Mouse (Mus musculus): ENCODE measurements at regions not wholly inside any gene's neighbourhood (a gene's known extent, or its start where the extent isn't known, plus 50 kb on each side); places are given as distances from the start of the nearest gene placed in this dataset.

DNA sequence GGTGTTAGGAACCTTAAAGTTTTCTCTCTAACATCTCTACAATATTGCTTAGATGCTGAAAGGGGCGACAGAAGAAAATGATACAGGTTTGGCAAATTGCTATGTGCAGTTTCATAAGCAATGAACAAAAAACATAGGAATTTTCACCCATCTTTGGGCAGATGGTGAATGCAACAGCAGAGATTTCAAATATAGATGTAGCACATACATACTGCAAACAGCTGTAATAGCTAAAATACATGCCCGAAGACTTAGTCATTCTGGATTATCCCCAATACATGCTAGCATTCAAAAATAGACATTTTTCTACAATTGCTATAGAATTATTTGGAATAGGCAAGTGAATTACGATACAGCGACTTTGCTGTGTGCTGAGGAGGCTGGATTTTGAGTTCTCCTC is 544.1 kb downstream of the D3Ertd751e start:
- no peak for DNase-seq (ENCODE audit: low spot score)

DNA sequence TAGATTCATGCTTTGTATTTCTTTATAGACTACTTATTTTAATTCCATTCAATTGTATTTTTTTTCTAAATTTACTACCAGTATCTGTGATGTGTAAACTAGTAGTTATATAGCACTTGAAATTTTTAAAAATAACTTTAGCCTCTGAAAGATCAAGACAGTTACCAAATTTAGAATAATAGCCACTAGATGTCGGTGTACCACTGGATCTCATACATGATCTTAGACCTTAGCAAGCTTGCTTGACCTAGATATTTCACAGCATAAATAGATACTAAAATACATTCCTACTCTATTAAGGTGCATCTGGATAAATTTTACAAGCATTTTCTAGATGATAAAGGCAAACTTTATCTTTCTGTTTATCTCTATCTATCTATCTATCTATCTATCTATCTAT is 570.0 kb downstream of the D3Ertd751e start:
- DNase-seq (ENCODE audit: low spot score): peak; percentile 5

DNA sequence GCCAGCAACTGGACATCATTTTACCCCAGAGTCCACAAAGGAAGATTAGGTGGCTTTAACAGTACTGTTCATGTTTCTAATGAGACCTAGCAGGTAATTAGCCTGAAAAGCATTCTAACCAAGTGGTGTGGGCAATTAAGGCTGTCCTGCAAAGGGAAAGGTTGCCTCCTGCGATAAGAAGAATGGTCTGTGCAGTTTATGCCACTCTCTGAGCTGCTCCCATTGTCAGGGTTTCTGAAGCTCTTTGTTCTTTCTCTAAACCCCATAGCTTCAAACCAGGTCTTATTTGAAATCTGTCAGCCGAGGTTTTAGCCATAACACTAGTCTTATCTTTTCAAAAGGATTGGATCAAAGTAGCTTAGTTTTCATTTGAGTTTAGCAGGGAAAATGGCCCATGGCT is 585.3 kb downstream of the D3Ertd751e start:
- no peak for DNase-seq (ENCODE audit: low spot score)

DNA sequence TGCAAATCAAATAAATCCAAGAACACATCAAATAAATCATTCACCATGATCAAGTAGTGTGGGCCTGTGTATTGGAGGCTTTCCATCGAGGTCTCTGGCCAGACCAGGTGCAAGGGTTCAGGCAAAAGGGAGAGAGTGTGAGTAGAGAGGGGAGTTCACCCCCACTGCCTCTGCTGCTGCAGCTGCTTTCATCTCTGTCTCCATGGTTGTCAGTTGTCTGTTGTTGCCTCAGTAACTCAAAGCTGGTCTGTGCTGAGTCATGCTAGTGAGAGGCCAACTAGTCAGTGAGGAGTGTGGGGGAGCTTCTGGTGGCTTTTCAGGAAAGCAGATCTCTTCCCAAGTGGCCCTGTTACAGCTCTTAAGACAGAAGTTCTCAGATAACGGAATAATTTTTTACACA is 600.4 kb downstream of the D3Ertd751e start:
- peak; percentile 14 for DNase-seq (ENCODE audit: low spot score)

DNA sequence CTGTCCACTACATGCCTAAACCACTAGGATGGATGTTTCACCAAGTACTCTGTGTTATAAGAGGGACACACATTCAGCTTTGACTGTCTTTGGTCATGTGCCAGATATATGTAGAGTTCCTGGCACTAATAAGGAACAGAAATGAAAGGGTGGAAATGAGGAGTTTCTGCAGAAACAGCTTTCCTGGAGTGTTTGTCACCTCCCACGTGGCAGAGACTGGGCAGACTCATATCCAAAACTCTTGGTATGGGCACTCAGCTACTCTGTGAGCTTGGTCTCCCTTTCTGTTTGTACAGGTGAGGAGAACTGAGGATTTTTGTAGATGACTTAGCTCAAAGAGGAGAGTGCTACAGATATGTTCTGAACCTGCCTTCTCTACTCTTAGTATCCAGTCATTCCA is 634.4 kb downstream of the D3Ertd751e start:
- no peak for DNase-seq (ENCODE audit: low spot score)

DNA sequence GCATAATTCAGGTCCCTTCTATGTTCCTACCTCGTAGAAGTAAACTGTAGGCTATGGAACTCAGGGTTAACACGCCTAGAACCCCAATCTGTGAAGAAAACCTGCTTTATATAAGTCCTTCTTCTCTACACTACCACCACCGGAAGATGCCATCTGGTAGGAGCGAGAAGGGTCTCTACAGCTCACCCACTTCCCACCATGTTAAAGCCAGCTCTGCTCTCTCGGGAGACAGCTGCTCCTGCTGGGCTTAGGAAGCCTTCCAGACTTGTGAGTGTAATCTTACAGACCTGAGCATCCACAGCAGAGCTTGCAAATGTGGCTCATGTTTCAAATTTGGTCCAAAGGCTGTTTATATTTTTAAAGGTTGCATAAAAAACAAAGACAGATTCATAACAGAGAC is 639.7 kb downstream of the D3Ertd751e start:
- no peak for DNase-seq (ENCODE audit: low spot score)

DNA sequence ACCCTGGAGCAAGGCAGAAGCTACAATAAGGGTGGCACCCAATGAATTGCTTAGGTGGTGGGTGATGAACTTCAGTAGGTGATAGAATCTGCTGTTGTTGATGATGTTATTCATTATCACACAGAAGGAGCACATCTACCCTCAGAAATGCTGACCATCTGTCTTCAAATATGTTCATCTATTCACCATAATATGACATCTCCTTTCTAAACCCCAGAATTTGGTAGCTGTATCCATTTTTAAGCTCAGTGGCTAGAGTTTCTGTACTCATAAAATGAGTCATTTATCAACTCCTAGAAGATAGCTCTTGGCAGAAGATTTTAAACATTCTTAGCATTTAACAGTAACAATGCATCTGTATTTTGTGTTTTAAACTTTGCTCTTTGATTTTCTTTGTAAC is 660.3 kb downstream of the D3Ertd751e start:
- DNase-seq (ENCODE audit: low spot score): no peak

DNA sequence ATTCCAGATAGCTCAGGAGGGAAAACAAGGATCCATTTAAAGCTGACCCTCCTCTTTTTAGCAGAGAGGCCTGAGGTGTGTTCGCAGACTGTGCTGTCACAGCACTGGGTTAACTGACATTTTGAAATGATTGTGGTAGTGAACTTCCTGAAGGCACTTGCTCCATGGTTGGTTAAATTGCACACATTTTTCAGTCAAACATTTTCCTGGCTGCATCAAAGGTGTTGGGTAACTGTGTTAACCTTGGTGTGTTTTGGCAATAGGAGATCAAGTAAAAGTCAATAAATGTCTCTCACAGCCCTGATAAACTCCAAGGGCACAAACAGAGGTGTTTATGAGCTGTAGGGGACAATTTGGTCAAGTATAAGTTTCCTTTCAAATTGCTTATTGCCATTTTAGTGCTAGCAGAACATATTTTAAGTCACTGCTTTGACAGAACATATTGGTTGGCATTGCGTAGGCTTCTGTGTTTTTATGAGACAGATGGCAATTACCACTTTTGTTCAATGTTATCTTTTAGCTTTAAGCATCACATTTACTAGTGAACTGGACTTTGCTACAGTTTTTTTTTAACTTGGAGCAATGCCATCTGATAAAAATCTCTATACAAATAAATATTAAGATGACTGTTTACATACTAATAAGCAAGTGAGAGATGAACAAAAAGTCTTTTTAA is 666.7 kb downstream of the D3Ertd751e start:
- no peak for DNase-seq (ENCODE audit: low spot score)

DNA sequence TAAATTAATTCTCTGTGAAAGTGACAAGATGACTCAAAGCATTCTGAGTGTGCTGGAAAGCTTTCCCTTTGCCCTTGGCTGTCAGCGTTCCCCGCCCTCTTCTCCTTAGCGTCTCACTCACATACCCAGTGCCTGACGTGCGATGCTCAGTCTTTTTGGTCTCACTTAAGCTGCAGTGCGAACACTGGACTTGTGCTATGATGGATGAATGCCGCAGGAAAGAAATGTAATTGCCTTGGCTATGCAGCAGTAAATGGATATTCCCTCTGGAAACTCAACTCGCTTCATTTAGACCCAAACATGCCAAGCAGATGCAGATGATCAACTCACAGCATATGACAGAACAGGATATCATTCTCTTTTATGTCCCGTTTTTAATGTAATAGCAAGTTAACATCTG is 685.0 kb downstream of the D3Ertd751e start:
- peak; percentile 2 for DNase-seq (ENCODE audit: low spot score)

DNA sequence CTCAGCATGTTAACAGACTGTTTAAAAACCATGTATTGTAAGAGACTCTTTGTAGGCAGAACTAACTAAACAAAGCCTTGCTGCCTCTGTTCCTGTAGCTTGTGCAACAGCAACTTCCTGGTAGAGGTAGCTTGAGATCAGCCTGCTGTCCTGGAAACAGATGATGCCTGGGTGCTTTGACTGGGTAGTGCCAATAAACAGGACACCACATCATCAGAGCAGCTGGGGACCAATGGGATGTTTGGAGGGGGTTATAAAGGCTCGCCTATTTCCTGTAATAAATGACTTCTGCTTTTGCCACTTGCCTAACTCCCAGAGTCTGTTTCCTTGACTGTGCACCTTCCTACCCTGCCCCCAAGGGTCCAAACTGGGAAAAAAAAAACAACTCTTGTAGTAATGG is 707.2 kb downstream of the D3Ertd751e start:
- DNase-seq (ENCODE audit: low spot score): no peak

DNA sequence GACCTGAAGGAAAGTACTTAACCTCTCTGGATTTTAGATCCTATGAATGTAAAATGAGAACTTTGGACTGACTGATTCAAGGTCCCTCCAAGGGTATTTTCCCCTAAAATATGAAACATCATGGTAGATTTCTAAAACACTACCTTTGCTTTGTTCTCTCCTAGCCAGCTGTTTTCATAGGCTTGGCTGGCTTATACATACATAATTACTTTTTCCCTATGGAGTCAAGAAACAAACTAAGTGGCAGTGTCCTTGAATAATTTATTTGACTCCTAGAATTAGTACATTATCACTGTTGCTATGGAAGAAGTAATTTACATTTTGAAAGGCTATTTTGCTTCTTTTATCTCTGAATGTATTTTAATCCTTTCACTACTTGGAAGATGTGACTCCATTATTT is 721.9 kb downstream of the D3Ertd751e start:
- no peak for DNase-seq (ENCODE audit: low spot score)

DNA sequence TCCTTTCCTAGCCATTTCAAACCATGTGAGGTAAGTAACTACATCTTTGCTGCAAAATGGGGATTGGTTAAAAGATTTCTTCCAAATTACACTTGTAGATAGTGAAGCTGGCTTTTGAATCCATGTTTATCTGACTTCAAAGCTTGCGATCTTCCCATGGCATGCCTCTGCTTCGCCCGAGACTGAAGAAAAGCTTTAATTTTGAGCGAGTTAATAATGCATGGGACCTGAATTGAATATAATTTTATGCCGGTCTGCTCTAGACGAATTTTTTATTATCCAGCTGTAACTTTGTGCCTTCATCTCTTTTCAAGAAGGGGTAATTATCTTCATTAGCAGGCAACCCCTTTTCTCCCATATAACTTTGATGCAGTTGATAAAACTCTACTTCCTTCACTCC is 724.7 kb downstream of the D3Ertd751e start:
- no peak for DNase-seq (ENCODE audit: low spot score)

DNA sequence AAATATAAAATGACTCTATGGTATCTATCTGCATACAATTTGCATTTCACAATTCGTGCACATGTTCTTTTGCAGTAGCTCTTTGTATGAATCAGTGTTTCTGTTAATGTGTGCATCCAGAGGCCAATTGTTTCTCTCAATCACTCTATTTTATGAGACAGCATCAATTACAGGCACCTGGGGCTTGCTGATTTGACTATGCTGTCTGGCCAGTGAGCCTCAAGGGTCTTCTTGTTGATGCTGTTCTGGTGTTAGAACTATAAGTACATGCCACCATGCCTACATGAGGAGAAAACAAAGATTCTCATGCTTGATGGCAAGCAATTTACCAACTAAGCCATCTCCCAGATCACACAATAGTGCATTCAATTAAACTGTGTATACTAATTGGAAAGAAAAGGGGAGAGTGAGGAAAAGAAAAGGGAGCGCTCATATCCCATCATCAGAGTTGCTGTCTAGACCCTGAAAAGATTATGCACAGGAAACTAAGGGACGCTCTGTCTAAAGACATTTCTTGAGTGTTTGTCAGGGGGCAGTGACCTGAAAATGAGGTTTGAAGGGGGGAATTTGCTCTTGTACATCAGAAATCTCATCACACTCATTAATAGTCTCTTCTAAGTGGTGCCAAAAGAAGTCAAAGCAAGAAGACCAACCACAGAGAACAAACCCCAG is 772.6 kb downstream of the D3Ertd751e start:
- no peak for DNase-seq (ENCODE audit: low spot score)

DNA sequence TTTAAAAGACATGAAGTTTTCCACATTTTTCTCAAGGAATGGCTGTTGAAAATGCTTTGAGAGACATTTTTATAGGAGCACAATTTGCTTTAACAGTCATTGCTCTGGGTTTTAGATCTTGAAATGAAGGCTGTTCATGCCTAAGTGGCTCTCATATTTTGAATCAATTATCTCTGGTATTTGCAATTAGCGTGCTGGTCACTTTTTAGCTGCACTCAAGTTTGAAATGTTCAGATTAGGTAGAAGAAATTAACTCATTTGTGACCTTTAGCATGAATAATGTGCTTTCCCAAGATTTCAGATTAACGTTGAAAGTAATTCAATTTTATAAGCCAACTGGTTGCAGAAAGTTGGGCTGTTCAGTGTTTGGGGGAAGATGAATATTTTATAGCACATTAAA is 773.9 kb downstream of the D3Ertd751e start:
- DNase-seq (ENCODE audit: low spot score): no peak

DNA sequence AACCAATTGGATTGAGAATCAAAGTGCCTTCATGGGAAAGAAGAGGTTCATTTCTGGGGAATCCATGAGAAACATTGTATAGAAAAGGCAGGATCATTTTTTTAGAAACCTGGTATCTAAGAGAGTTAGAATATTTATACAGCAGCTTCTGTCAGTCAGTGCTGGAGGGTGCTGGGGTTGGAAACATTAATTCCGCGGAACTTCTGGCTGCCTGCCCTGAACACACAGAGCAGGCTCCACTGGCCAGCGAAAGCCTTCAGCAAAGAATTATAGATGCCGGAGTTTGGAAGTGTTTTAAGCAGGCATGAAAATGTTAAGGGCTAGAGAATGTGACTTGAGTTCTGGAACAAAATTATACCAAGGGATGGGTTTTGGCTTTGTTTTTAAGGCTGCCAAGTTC is 789.0 kb downstream of the D3Ertd751e start:
- DNase-seq (ENCODE audit: low spot score): no peak

DNA sequence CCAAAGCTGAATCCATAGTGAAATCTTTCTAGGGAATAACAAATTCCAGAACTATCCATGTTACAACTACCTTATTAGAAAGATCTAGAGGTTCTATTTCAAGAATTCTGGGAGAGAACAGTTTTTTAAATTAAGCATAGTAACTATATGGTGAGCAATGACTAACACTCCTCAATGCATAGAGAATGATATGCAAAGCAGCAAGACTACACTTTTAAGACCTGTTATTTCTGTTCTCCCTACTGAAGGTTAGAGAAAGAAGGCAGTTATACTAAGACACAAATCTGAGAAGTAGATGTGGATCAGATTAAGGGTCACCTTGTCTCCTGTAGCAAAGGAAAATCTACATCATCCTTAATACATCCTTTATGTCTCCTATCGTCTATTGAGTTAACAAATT is 824.3 kb downstream of the D3Ertd751e start:
- no peak for DNase-seq (ENCODE audit: low spot score)

DNA sequence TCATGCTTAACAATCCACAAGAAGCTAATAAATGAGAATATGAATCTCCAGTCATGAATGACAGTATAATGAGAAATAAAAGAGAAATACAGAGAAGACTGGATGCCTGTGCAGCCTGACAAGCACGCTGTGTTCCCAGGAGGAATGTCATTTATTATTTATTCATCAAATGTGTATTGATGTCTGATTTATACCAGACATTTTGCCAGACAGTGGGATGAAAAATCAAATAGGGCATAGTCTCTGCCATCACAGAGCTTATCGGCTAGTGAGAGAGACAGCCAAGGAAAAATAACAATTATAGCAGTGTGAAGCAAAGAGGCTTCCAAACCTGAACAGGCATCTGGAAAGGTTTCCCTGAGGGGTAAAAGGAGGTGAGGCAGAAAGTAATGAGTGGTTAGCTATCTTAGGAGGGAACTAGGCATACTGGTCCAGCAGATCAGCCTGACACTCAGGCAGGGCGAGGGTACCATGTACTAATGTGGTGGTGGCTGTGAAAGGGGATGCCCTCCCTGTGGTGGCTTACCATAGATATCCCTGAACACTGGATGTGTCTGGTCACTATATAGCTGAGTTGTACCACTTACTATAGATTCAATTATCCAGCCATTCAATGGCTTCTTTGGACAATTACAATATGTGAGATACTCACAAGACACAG is 828.1 kb downstream of the D3Ertd751e start:
- DNase-seq (ENCODE audit: low spot score): no peak

DNA sequence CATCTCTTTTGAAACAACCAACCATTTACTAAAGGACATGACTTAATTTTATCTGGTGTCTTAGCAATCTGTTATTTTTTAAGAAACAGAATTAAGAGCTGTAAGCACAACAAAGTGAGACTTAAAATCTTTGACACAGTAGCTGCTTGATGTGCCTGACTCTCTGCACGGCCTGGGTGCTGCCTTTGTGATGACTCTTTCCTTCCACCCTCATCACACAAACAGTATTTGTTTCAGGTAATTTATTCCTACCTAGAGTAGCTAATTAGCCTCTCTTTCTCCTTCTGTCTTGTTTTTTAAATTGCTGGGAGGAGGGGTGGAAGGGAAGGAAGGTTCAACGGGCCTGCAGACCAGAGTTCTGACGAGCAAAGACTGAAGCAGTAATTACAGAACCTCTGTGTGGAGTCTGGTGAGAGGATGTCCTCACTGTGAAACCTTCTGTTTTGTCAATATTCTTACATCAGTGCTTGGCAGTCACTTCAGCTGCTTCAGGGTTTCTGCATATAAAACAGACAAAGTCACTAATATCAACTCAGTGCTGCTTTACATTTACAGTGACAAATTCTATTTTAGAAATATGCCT is 829.6 kb downstream of the D3Ertd751e start:
- DNase-seq (ENCODE audit: low spot score): no peak

DNA sequence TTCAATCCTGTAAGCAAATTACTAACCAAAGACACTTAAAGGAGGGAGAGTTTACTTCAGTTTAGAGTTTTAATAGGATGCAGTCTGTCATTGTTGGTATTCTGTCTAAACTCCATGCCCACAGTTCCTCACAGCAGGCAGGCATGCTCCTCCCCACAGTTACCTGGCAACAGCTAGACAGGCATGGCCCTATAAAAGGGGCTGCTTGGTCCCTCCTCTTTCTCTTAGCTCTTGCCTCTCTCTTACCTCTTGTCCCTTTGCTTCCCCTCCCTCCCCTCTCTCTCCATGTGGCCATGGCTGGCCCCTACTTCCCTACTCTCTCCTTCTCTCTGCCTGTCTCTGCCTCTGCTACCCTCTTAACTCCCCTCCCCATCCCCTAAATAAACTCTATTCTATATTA is 830.7 kb downstream of the D3Ertd751e start:
- DNase-seq (ENCODE audit: low spot score): peak; percentile 68

DNA sequence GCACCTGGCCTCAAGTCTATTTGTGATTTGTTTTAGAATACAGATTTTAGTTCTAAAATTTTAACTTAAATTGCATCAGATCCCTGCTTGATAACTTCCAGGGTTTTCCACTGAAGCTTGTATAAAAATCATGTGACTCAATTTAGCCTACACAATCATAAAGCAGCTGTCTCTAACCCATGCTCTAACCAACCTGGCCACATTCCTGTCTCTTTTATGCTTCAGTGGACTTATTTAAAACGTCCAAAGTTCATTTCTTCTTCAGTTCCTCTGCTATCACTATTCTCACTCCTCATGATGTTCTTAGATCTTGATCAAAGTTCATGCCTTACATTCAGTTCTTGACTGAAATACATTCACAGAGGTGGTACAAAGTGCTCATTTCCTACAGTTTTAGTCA is 839.9 kb downstream of the D3Ertd751e start:
- no peak for DNase-seq (ENCODE audit: low spot score)

DNA sequence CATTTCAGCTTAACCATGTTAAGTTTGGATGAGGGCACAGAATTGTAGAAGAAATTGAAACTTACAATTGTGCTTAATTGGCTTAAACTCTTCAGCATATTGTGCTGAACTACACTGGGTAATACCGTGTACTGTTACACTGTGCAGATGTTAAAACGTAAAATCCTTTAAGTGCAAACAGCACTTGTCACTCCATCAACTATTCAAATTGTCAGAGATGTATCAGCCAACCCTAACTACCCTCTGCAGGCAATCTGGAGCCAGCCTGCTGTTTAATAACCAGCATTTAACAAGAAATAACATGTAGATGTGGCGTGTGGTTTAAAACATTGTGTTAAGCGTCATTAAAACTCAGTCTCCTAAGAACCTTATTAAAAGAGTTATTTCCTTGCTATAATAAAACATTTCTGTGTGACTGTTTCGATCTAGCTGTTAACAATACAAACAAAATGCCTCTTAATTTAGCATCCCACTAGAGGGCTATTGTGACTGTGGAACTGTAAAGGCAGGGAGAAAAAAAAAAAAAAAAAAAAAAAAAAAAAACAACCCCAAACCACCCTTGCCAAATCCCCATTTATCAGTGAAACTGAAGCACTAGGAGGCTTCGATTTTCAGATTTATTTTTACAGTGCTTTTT is 845.0 kb downstream of the D3Ertd751e start:
- no peak for DNase-seq (ENCODE audit: low spot score)

DNA sequence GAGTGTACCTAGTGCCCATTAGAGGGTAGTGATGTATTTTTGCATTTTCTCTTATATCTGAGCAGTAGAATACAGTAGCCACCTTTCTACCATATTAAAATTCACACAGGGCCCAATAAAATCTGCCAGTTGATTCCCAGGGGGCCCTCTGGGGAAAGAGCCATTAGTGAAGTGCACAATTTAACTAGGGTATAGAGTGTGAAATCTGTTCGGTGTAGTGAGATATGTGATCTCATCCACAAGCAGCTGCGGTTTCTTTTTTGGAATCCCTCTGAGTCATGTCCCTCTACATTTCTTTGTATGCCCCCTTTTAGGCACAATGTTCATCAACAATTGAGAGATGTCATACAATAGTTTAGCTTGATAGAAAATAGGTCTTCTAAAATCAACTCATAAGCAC is 847.1 kb downstream of the D3Ertd751e start:
- no peak for DNase-seq (ENCODE audit: low spot score)

DNA sequence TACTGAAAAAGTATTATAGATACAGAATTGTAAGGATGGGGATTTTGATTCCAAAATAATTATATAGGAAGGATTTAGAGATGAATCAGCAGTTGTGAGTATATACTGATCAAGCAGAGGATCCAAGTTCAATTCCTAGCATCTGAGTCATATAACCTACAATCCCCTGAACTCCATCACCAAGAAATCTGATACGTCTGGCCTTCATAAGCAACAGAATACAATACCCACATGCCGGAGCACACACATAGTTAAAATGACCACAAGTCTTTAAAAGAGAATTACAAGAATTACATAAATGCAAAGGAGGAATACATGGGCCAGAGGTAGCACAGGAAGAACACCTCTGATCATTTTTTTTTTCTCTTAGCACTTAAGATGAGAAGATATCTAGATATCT is 847.7 kb downstream of the D3Ertd751e start:
- no peak for DNase-seq (ENCODE audit: low spot score)

Data from embryo, embryonic 10.5 days (tissue).